11 mouse cellular contexts compared by ENCODE assay signal in the genomic region with DNA sequence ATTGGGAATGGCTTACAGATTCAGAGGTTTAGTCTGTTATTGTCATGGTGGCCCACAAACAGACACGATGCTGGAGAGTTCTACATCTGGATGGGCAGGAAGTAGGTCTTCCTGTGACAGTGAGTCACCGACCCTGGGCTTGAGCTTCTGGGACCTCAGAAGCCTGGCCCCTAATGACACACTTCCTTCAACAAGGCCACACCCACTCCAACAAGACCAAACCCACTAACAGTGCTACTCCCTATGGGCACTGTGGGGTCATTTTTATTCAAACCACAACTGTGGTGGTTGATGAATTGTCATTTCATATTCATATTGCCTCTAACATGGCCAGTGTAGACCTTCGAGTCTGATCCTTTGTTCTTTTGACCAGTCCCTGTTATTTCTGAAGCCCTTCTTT. TPM values are rescaled to one million over a fixed set of nuclear protein-coding genes. Genes with fewer than 3 reads are reported as not detected.
DNase-seq lines count a peak whose midpoint lies in the region; ATAC-seq and TF ChIP-seq lines count a peak whose summit lies in the region.
"Had no signal": no experiment of that assay in that cellular context is flagged by ENCODE, and none has a peak within 500 bp of the region (broad histone marks: within the 10 kb centered on the region; RNA-seq: fewer than 3 reads in every experiment).

No protein-coding gene starts in this region.

- DNase-seq in heart, adult 2 months = peak in 1 of 2 experiments; percentile 26
- DNase-seq in heart, postnatal 4 days = no peak
- no peak for DNase-seq in G1E (ENCODE audit: low spot score)
- peak; percentile 21 to 44 for DNase-seq in monocyte, adult 2 months (ENCODE audit: low read depth in 1 of 2, low spot score in 2 of 2)
- no peak for DNase-seq in forebrain, embryonic 10.5 days (ENCODE audit: extremely low spot score, low spot score)
- DNase-seq in right cerebral cortex, postnatal 14 days = no peak
- no peak for DNase-seq in ovary, postnatal 36 days (ENCODE audit: low spot score)

- no peak overlapping the region for H3K9ac ChIP-seq in heart, adult 2 months (ENCODE audit: low read depth, low read length)
- H3K9ac ChIP-seq: limb, embryonic 15.5 days; neural tube, embryonic 15.5 days had no signal

- 48% methylated on average over 3 of the region's 3 CpGs for WGBS in heart, adult 2 months
- 79% methylated on average over 3 of the region's 3 CpGs for WGBS in forebrain, embryonic 10.5 days

- no peaks in the 10 kb centered on the region for H3K27me3 ChIP-seq in heart, adult 2 months (ENCODE audit: control insufficient read depth, insufficient read depth, low read length)
- H3K27me3 ChIP-seq in G1E (ENCODE audit: insufficient read depth, low read length) = peaks cover 3% of the 10 kb centered on the region; the same call in 1 of the 2 replicates
- no peaks in the 10 kb centered on the region for H3K27me3 ChIP-seq in forebrain, embryonic 10.5 days (ENCODE audit: poor library complexity, severe bottlenecking)
- H3K27me3 ChIP-seq: limb, embryonic 15.5 days; neural tube, embryonic 15.5 days had no signal

- H3K36me3 ChIP-seq in heart, adult 2 months (ENCODE audit: control insufficient read depth, insufficient read depth, low read length) = no peaks in the 10 kb centered on the region
- no peaks in the 10 kb centered on the region for H3K36me3 ChIP-seq in G1E (replicated peaks)
- H3K36me3 ChIP-seq in forebrain, embryonic 10.5 days (replicated peaks) = no peaks in the 10 kb centered on the region
- H3K36me3 ChIP-seq: limb, embryonic 15.5 days; neural tube, embryonic 15.5 days had no signal

- intact Hi-C loops in heart, adult 2 months (cut with DNase I) = loop anchor here (2.0 kb wide), 1 partner anchor 14 kb away; the partner anchor contains the start of gene Slc25a3

- TF ChIP-seq CTCF in heart, adult 2 months (IDR thresholded peaks at IDR 0.05) = no peak
- no peak for TF ChIP-seq CTCF in G1E (IDR thresholded peaks at IDR 0.05; ENCODE audit: low read depth, low read length)

- peaks cover 1% of the 10 kb centered on the region; the same call in 1 of the 2 replicates for H3K4me1 ChIP-seq in heart, adult 2 months (ENCODE audit: control insufficient read depth, insufficient read depth, low read length)
- peaks cover 10% of the 10 kb centered on the region; the same call in 1 of the 2 replicates for H3K4me1 ChIP-seq in G1E (ENCODE audit: insufficient read depth, low read depth, low read length)
- peaks cover 12% of the 10 kb centered on the region for H3K4me1 ChIP-seq in forebrain, embryonic 10.5 days
- H3K4me1 ChIP-seq: neural tube, embryonic 15.5 days had no signal

- H3K27ac ChIP-seq in heart, adult 2 months = peak overlapping the region; percentile 76
- H3K27ac ChIP-seq in forebrain, embryonic 10.5 days = no peak overlapping the region
- H3K27ac ChIP-seq: layer of hippocampus, adult 2 months; limb, embryonic 15.5 days; neural tube, embryonic 15.5 days had no signal

- H3K4me3 ChIP-seq in heart, adult 2 months = no peak overlapping the region
- H3K4me3 ChIP-seq in G1E (ENCODE audit: low read depth, low read length) = no peak overlapping the region
- H3K4me3 ChIP-seq in forebrain, embryonic 10.5 days = no peak overlapping the region
- H3K4me3 ChIP-seq: layer of hippocampus, adult 2 months; limb, embryonic 15.5 days; neural tube, embryonic 15.5 days had no signal

- no peak for TF ChIP-seq POLR2A in heart, adult 2 months (IDR thresholded peaks at IDR 0.05; ENCODE audit: insufficient read depth, low read depth, low read length)

- ATAC-seq in G1E (ENCODE audit: extremely low read depth, insufficient number of reproducible peaks, low FRiP score, poor library complexity, severe bottlenecking) = peak; percentile 66
- peak; percentile 58 to 73 for ATAC-seq in hematopoietic stem cell, adult 5-6 weeks (replicated peaks in 1 of 2; ENCODE audit: insufficient read depth in 1 of 2, low FRiP score in 2 of 2, low TSS enrichment in 1 of 2, low read depth in 1 of 2, poor library complexity in 2 of 2, severe bottlenecking in 2 of 2)

- H3K79me2 ChIP-seq in heart, adult 2 months (replicated peaks; ENCODE audit: control insufficient read depth, insufficient read depth, low read length) = no peaks in the 10 kb centered on the region

- no peak for TF ChIP-seq EP300 in heart, adult 2 months (IDR thresholded peaks at IDR 0.05; ENCODE audit: insufficient read depth, low read depth, low read length)

- no peaks in the 10 kb centered on the region for H3K9me3 ChIP-seq in G1E (replicated peaks)
- no peaks in the 10 kb centered on the region for H3K9me3 ChIP-seq in forebrain, embryonic 10.5 days
- H3K9me3 ChIP-seq: limb, embryonic 15.5 days; neural tube, embryonic 15.5 days had no signal

RNA-seq across cellular contexts. Expression of gene Slc25a3, which starts 14.5 kb away (rescaled TPM):
- total RNA-seq in heart, adult 2 months (2021) = 1,000 to 10,000 TPM; 2,279 to 2,697 TPM
- 1,459 and 1,712 TPM in 2 replicates for polyA plus RNA-seq in heart, adult 2 months (2012; rRNA removed)
- 1,000 to 10,000 TPM; 1,954 to 1,992 TPM for total RNA-seq in heart, postnatal 4 days (2021)
- 375 and 407 TPM in 2 replicates for total RNA-seq in G1E (2014; fragmentation: Nextera tagmentation)
- total RNA-seq in G1E (2017) = 297 and 310 TPM in 2 replicates
- polyA plus RNA-seq in G1E (2012) = 508 and 619 TPM in 2 replicates
- 243 and 260 TPM in 2 replicates for total RNA-seq in hematopoietic stem cell, adult 5-6 weeks (2017)
- polyA plus RNA-seq in forebrain, embryonic 10.5 days (2016; fragmentation: Nextera tagmentation; extraction: Ambion mirVana) = 412 and 413 TPM in 2 replicates

RNA-seq across cellular contexts. Expression of gene Tmpo, which starts 42.8 kb away (rescaled TPM):
- total RNA-seq in heart, adult 2 months (2021) = 10 to 100 TPM; 39.8 to 40.1 TPM
- polyA plus RNA-seq in heart, adult 2 months (2012; rRNA removed) = 13.9 and 26.2 TPM in 2 replicates
- 100 to 1,000 TPM; 186 to 192 TPM for total RNA-seq in heart, postnatal 4 days (2021)
- 263 and 390 TPM in 2 replicates for total RNA-seq in G1E (2014; fragmentation: Nextera tagmentation)
- 492 and 529 TPM in 2 replicates for total RNA-seq in G1E (2017)
- 247 and 276 TPM in 2 replicates for polyA plus RNA-seq in G1E (2012)
- 447 and 595 TPM in 2 replicates for total RNA-seq in hematopoietic stem cell, adult 5-6 weeks (2017)
- polyA plus RNA-seq in forebrain, embryonic 10.5 days (2016; fragmentation: Nextera tagmentation; extraction: Ambion mirVana) = 261 and 275 TPM in 2 replicates

RNA-seq across cellular contexts. Expression of gene Ikbip, which starts 55.6 kb away (rescaled TPM):
- total RNA-seq in heart, adult 2 months (2021) = 10 to 100 TPM; 18.7 to 20.2 TPM
- 4.2 and 8.3 TPM in 2 replicates for polyA plus RNA-seq in heart, adult 2 months (2012; rRNA removed)
- 10 to 100 TPM; 25.2 to 25.3 TPM for total RNA-seq in heart, postnatal 4 days (2021)
- total RNA-seq in G1E (2014; fragmentation: Nextera tagmentation) (6.4 and 8.6 TPM in 2 replicates), G1E (2017) (8.7 and 10.4 TPM in 2 replicates)
- 1.4 TPM in 2 replicates for polyA plus RNA-seq in G1E (2012)
- total RNA-seq in hematopoietic stem cell, adult 5-6 weeks (2017) = 25.9 and 33.6 TPM in 2 replicates
- 15.8 TPM in 2 replicates for polyA plus RNA-seq in forebrain, embryonic 10.5 days (2016; fragmentation: Nextera tagmentation; extraction: Ambion mirVana)

RNA-seq across cellular contexts. Expression of gene Apaf1, which starts 55.7 kb away (rescaled TPM):
- total RNA-seq in heart, adult 2 months (2021) = 1 to 10 TPM; 5.2 to 5.6 TPM
- polyA plus RNA-seq in heart, adult 2 months (2012; rRNA removed) = 3.9 and 6.4 TPM in 2 replicates
- total RNA-seq in heart, postnatal 4 days (2021) = 10 to 100 TPM; 18.1 to 19.9 TPM
- total RNA-seq in G1E (2014; fragmentation: Nextera tagmentation) = 39.3 and 42.7 TPM in 2 replicates
- total RNA-seq in G1E (2017) = 40.6 and 42.8 TPM in 2 replicates
- polyA plus RNA-seq in G1E (2012) = 17.4 and 19.0 TPM in 2 replicates
- total RNA-seq in hematopoietic stem cell, adult 5-6 weeks (2017) = 17.8 and 22.3 TPM in 2 replicates
- polyA plus RNA-seq in forebrain, embryonic 10.5 days (2016; fragmentation: Nextera tagmentation; extraction: Ambion mirVana) = 20.0 and 20.6 TPM in 2 replicates

Comparison
In these comparisons a context has a peak if more than half of its experiments do, and no peak if none do; other contexts are left out.
1. RNA of gene Tmpo, which starts 42.8 kb away (total RNA-seq): 447 to 595 TPM in hematopoietic stem cell, adult 5-6 weeks, 263 to 529 TPM in G1E and 186 to 192 TPM in heart, postnatal 4 days; 39.8 to 40.1 TPM in heart, adult 2 months; every median in the first group is over 4 times any median in the second.
2. DNase-seq: peak in monocyte, adult 2 months (2 of 2); none in heart, postnatal 4 days (single experiment), G1E (single experiment), forebrain, embryonic 10.5 days (single experiment), right cerebral cortex, postnatal 14 days (single experiment) and ovary, postnatal 36 days (single experiment).